Mouse (Mus musculus) stomach, embryonic 14.5 days (tissue): ENCODE measurements around the gene Gm45837. TPM values are rescaled to one million over a fixed set of nuclear protein-coding genes. Genes with fewer than 3 reads are reported as not detected.

Experiments used
- ATAC-seq: fragments of 200-750 bp; cut with Nextera tagmentation; 2 replicates; pipeline ENCODE4 v1.8.0; 2017; ENCODE audit warnings: low read depth, moderate TSS enrichment; ENCODE audit not compliant: insufficient number of reproducible peaks, insufficient read depth, low FRiP score
- H3K27ac ChIP-seq: fragments of 300-500 bp; sonication (generic); 2 replicates; pipeline ENCODE4 v1.5.1; 2014; ENCODE audit warnings: mild to moderate bottlenecking, low read length, moderate library complexity, mixed read lengths
- H3K27me3 ChIP-seq: fragments of 300-500 bp; sonication (generic); 2 replicates; pipeline ENCODE4 v1.6.1; 2014; ENCODE audit warnings: low read length, control low read depth, mixed read lengths; ENCODE audit not compliant: control insufficient read depth, insufficient read depth
- H3K36me3 ChIP-seq: fragments of 300-500 bp; sonication (generic); 2 replicates; pipeline ENCODE4 v1.6.1; 2014; ENCODE audit warnings: mild to moderate bottlenecking, control low read depth, low read length, moderate library complexity, mixed read lengths; ENCODE audit not compliant: control insufficient read depth, insufficient read depth
- H3K4me1 ChIP-seq: fragments of 300-500 bp; sonication (generic); 2 replicates; pipeline ENCODE4 v1.6.1; 2014; ENCODE audit warnings: low read length, control low read depth, mixed read lengths; ENCODE audit not compliant: control insufficient read depth, insufficient read depth
- H3K4me2 ChIP-seq: fragments of 300-500 bp; sonication (generic); replicated peaks from 2 replicates; pipeline ENCODE4 v1.6.1; 2014; ENCODE audit warnings: low read depth, low read length, control low read depth
- H3K4me3 ChIP-seq: fragments of 300-500 bp; sonication (generic); 2 replicates; pipeline ENCODE4 v1.5.1; 2014; ENCODE audit warnings: low read depth, low read length, control low read depth
- H3K9ac ChIP-seq: fragments of 300-500 bp; sonication (generic); replicated peaks from 2 replicates; pipeline ENCODE4 v1.6.1; 2014; ENCODE audit warnings: low read depth, mild to moderate bottlenecking, control low read depth, low read length, moderate library complexity, mixed read lengths
- H3K9me3 ChIP-seq: fragments of 300-500 bp; sonication (generic); 2 replicates; pipeline ENCODE4 v1.6.1; 2016; ENCODE audit warnings: low read depth, low read length, control low read depth; ENCODE audit not compliant: control insufficient read depth
- WGBS: fragments of 180-500 bp; shearing (Covaris S2); extraction: QIAGEN DNeasy Blood & Tissue Kit; methylation state at CpG from one replicate; pipeline ENCODE4 v1.1.7; 2014; 5-methylcytosine and 5-hydroxymethylcytosine counted together
- polyA plus RNA-seq: library from polyadenylated mRNA; unstranded; fragments of >200 nt; fragmentation: Nextera tagmentation; extraction: Ambion mirVana; gene quantifications from 2 replicates; pipeline ENCODE4 v1.2.1, GENCODE M21; 2014

Gm45837 gene
- polyA plus RNA-seq, 1 experiment from 2014 or later = 8.0 TPM

DNA sequence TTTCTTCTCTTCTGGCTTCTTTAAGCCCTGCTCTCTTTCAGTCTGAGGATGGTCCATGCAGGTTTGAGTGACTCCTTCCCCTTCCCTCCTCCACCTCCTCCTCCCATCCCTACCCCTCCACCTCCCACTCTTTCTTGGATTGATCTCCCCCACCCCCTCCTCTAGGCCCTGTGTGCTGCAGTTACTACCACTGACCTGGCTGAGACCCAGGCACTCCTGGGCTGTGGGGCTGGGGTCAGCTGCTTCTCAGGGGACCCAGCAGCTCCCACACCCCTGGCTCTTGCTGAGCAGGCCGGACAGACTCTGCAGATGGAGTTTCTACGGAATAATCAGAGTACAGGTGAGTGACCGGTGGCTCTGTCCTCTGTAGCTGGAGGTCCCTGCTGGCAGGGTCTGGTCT lies 16.1 kb upstream of the Gm45837 start:
- H3K36me3 ChIP-seq = peaks cover 45% of the 10 kb centered on the region
- H3K4me2 ChIP-seq = peak overlapping the region; percentile 63
- H3K27me3 ChIP-seq = no peaks in the 10 kb centered on the region
- H3K27ac ChIP-seq = peak overlapping the region; percentile 99
- H3K4me1 ChIP-seq = peaks cover 33% of the 10 kb centered on the region
- no peak; the same call in 1 of the 2 replicates for ATAC-seq
- 52% methylated on average over 3 of the region's 3 CpGs for WGBS
- peak overlapping the region; percentile 41 for H3K4me3 ChIP-seq
- no peaks in the 10 kb centered on the region for H3K9me3 ChIP-seq
- peak overlapping the region; percentile 48 for H3K9ac ChIP-seq

DNA sequence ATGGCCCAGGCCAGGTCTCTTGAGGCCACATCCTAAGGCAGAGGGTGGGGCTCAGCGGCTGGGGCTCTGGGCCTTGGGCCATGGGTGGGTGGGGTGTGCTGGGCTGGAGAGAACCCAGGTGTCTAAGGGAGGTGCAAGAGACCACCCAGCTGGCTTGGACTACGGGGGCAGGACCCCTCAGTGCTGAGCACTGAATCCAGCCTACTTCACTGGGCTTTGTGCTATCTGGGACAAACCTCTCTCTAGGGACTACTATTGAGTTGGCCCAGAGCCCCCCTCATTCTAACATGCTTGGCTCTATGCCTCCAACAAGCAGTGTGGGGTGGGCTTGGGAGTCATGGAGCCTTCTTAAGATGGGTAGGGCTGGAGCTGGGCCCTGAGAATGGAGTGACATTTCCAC lies 15.2 kb upstream of the Gm45837 start:
- no peaks in the 10 kb centered on the region for H3K27me3 ChIP-seq
- peaks cover 48% of the 10 kb centered on the region for H3K36me3 ChIP-seq
- no peaks in the 10 kb centered on the region for H3K9me3 ChIP-seq
- no peak for ATAC-seq
- H3K4me3 ChIP-seq = peak overlapping the region; percentile 41
- H3K4me1 ChIP-seq = peaks cover 30% of the 10 kb centered on the region
- H3K9ac ChIP-seq = peak overlapping the region; percentile 48
- H3K4me2 ChIP-seq = peak overlapping the region; percentile 63
- peak overlapping the region; percentile 99; the same call in 1 of the 2 replicates for H3K27ac ChIP-seq
- WGBS = 47% methylated on average over 2 of the region's 2 CpGs

DNA sequence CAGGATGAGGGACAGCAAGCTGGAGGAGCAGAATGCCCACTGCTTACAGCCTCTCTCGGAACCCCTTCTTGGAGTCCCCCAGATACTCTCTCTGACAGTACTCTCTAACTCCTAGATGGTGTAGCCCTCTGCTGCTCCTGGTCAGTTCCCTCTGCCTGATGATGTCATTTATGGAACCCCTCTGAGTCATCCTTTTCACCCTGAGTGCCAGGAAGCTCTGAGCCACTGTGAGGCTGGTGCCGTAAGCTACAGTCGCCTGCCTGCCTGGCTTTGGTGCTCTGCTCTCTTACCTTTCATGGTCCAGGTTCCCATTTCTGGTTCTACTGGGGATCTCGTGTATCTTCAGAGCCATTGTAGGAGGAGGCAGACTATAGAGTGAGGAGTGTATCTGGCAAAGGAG lies 13.5 kb upstream of the Gm45837 start:
- 89% methylated on average over 4 of the region's 4 CpGs for WGBS
- peaks cover 15% of the 10 kb centered on the region for H3K4me1 ChIP-seq
- no peak for ATAC-seq
- H3K36me3 ChIP-seq = peaks cover 61% of the 10 kb centered on the region
- H3K4me3 ChIP-seq = no peak overlapping the region
- H3K9ac ChIP-seq = no peak overlapping the region
- no peaks in the 10 kb centered on the region for H3K9me3 ChIP-seq
- H3K27ac ChIP-seq = no peak overlapping the region
- H3K4me2 ChIP-seq = no peak overlapping the region
- no peaks in the 10 kb centered on the region for H3K27me3 ChIP-seq

DNA sequence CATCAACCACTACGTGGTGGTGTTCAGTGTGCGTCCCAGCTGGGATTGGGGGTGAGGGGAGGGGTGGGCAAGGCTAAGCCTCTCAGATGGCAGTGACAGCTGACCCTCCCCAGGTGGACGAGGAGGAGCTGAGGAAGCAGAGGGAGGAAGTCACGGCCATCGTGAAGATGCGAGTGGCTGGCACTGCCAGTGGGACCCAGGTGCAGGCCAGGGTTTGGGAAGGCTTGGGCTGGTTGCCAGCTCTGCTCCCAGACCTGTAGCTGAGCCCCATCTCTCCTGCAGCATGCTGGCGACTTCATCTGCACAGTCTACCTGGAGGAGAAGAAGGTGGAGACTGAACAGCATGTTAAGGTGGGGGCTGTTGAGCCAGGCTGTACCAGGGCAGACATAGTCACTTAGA lies 9.2 kb upstream of the Gm45837 start:
- H3K4me1 ChIP-seq = no peaks in the 10 kb centered on the region
- H3K4me3 ChIP-seq = no peak overlapping the region
- no peaks in the 10 kb centered on the region for H3K9me3 ChIP-seq
- H3K27me3 ChIP-seq = no peaks in the 10 kb centered on the region
- H3K27ac ChIP-seq = no peak overlapping the region
- no peak overlapping the region for H3K9ac ChIP-seq
- ATAC-seq = no peak
- peaks cover 89% of the 10 kb centered on the region for H3K36me3 ChIP-seq
- WGBS = 86% methylated on average over 7 of the region's 7 CpGs
- H3K4me2 ChIP-seq = no peak overlapping the region

DNA sequence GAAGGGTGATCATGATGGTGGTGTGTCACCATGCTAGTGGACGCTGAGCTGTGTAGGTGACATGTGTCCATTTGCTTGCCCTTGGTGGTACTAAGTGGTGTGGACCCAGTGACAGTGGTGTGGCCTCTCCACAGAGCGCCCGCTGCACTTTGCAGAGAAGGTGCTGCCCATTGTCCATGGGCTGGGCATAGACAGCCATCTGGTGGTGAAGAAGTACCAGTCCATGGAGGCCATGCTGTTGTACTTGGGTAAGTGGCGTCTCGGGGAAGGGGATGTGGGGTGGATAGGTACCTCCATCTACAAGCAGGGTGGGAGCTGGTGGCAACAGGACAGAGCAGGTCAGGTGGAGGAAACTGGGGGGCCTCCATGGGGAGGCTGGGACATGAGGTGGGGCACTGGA lies 6.9 kb upstream of the Gm45837 start:
- peaks cover 87% of the 10 kb centered on the region for H3K36me3 ChIP-seq
- 94% methylated on average over 5 of the region's 5 CpGs for WGBS
- no peaks in the 10 kb centered on the region for H3K4me1 ChIP-seq
- H3K9me3 ChIP-seq = no peaks in the 10 kb centered on the region
- no peak overlapping the region for H3K4me3 ChIP-seq
- no peak overlapping the region for H3K9ac ChIP-seq
- no peaks in the 10 kb centered on the region for H3K27me3 ChIP-seq
- H3K27ac ChIP-seq = no peak overlapping the region
- no peak overlapping the region for H3K4me2 ChIP-seq
- ATAC-seq = no peak

DNA sequence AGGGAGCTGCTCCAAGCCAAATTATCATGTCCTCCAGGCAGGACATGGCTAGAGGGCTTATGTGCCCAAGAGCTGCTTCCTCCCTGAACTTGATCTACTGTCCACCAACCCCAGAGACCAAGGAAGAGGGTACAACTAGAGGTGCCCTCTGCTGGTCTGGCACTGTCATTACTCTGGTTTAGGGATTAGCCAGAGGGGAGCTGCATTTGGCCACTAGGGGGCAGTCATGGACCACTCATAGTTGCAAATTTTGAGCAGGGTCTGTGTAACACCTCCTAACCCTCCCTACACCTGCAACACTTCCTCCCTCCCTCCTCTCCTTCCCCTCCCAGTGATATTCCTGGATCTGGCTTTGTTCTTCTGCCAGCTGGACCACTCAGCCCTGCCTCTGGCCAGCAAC lies 2.1 kb downstream of the Gm45837 start:
- H3K4me2 ChIP-seq = no peak overlapping the region
- H3K9ac ChIP-seq = no peak overlapping the region
- ATAC-seq = peak; percentile 24
- H3K4me3 ChIP-seq = no peak overlapping the region
- H3K36me3 ChIP-seq = peaks cover 40% of the 10 kb centered on the region
- no peak overlapping the region for H3K27ac ChIP-seq
- peaks cover 20% of the 10 kb centered on the region; the same call in 1 of the 2 replicates for H3K4me1 ChIP-seq
- no peaks in the 10 kb centered on the region for H3K9me3 ChIP-seq
- no peaks in the 10 kb centered on the region for H3K27me3 ChIP-seq

DNA sequence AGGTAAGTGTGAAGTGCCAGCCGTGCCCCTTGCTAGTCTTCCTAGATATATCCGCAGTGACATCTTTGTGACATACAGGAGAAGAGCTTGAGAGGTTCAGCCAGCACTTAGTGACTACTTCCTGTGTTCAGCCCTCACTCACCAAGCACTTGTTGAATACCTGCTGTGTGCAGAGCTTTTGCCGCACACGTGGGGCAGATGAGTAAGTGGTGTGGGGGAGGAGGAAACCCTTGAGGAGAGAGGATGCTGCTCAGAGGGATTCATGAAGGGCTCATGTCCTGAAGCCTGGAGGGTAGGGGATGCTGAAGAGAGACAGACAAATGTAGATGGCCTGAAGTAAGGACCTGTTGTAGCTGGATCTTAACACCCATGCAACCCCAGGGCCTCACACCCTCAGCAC lies 3.5 kb downstream of the Gm45837 start:
- no peak for ATAC-seq
- Histone ChIP-seq H3K27me3 (no peaks in the 10 kb centered on the region), H3K9ac (no peak overlapping the region), H3K4me3 (no peak overlapping the region), H3K4me2 (no peak overlapping the region), H3K9me3 (no peaks in the 10 kb centered on the region), H3K27ac (peak overlapping the region; percentile 2; the same call in 1 of the 2 replicates), H3K4me1 (peaks cover 20% of the 10 kb centered on the region; the same call in 1 of the 2 replicates), H3K36me3 (peaks cover 26% of the 10 kb centered on the region)
- WGBS = 35% methylated on average over 4 of the region's 4 CpGs

DNA sequence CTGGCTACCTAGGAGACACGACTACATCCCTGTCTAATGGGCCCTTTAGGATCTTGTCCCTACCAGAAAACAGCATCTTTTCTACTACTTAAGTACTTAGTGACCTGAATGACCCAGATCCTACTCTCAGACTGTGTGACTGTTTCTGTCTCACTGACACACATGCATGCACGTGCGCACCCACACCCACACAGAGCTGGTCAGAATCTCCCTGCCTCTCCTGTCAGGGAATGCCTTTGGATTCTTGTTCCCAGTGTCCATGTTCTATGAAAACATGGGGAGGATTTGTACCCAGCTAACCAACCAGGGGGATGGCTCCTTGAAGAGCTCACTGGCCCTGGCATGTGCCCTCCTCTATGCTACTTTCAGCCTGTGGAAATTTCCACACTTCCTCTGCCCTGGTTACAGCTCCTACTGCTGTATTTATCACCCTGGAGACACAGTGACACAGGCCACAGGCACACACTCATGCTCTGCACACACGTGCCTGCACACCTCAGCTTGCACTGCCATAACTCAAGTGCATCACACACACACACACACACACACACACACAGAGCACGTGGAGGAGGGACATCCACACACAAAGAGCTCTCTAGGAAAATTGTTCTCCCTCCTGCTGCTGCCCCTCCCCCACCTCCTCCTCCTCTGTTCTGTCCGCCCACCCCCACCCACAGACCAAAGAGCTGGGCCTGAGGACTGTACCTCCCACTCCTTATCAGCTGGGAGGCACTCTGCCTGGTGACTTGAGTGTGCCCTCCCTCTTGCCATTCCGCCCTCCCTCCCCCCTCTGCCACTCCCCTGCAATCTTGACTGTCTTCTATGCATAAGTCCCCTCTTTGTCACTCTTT lies 4.2 kb downstream of the Gm45837 start:
- H3K4me2 ChIP-seq = no peak overlapping the region
- peaks cover 23% of the 10 kb centered on the region for H3K36me3 ChIP-seq
- no peaks in the 10 kb centered on the region for H3K27me3 ChIP-seq
- H3K9me3 ChIP-seq = no peaks in the 10 kb centered on the region
- ATAC-seq = peak; percentile 60
- peaks cover 20% of the 10 kb centered on the region; the same call in 1 of the 2 replicates for H3K4me1 ChIP-seq
- no peak overlapping the region for H3K4me3 ChIP-seq
- H3K9ac ChIP-seq = no peak overlapping the region
- 29% methylated on average over 7 of the region's 7 CpGs for WGBS
- peak overlapping the region; percentile 2; the same call in 1 of the 2 replicates for H3K27ac ChIP-seq
